Mouse (Mus musculus): ENCODE measurements around the gene Ythdc1. TPM values are rescaled to one million over a fixed set of nuclear protein-coding genes. Genes with fewer than 3 reads are reported as not detected.
A peak's percentile ranks its signal among the peaks of the same experiment; 100 is the strongest.
"Not testable (repeated sequence)": the region's sequence is repeated elsewhere in the genome, so short reads cannot be mapped to it uniquely, and the experiment has no call there.

Gene Ythdc1
- 10 to 100 TPM; 64.5 to 65.3 TPM for total RNA-seq (2021)
- long read RNA-seq, experiment 1, partial matches to known transcripts = 5 of 30 reads
- long read RNA-seq, experiment 1, other reads (novel, unspliced or antisense) = 14 of 30 reads
- long read RNA-seq, experiment 2, transcript Ythdc1-203 (17 exons, 3,269 nt) = major isoform, 8 of 44 reads
- long read RNA-seq, experiment 2, partial matches to known transcripts = 9 of 44 reads
- long read RNA-seq, experiment 2, other reads (novel, unspliced or antisense) = 20 of 44 reads

DNA sequence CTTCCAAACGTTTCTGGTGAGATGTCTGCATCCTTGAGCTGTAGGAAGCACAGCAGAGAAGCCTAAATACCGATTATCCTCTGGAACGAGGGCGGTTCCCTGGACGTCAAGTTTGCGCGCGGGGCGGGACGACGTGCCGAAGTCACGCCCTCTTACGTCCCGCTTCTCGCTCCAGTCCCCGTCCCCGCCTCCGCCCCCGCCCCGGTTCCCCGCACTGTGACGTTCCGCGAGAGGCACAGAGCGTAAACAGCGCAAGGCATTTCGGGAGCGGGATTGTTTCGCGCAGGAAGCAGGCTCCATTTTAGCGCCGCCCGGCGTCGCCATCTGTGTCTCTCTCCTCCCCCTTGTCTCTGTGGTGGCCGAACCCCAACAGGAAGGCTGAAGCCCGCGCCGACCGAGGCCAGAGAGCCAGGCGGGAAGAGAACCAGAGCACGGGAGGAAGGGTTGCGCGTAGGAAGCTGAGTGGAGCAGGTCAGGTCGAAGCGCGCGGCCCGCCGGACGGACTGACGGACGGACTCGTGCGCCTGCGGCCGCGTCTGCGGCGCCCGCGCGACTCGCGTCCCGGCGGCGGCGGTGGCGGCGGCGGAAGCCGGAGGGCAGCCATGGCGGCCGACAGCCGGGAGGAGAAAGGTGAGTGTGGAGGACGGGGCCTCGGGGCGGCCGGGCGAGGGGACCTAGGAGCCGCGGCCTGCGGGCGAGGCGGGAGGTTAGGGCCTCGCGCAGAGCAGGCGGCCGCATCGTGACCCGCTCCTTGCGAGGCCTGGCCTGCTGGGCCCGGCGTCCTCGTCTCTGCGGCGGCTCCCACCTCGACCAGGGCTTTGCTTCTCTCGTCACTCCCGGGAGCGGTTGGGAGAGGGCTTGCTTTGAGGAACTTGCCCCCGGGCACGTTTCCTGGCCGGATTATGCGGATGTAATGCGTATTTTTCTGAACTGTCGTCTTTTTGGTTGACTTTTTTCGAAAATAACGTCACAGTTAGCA is at the start of gene Ythdc1:
TSS of gene Ythdc1 (plus strand) at position 260 of the 979 bp plus-strand sequence.
- Histone ChIP-seq H3K27ac (peak within 1 kb of the TSS; percentile 97), H3K4me3 (peak within 1 kb of the TSS; percentile 96)
- no peak; the same call in 1 of the 2 replicates for TF ChIP-seq CTCF (conservative IDR thresholded peaks at IDR 0.05)
- DNase-seq (ENCODE audit: low spot score in 2 of 2) = peak; percentile 93 to 95

DNA sequence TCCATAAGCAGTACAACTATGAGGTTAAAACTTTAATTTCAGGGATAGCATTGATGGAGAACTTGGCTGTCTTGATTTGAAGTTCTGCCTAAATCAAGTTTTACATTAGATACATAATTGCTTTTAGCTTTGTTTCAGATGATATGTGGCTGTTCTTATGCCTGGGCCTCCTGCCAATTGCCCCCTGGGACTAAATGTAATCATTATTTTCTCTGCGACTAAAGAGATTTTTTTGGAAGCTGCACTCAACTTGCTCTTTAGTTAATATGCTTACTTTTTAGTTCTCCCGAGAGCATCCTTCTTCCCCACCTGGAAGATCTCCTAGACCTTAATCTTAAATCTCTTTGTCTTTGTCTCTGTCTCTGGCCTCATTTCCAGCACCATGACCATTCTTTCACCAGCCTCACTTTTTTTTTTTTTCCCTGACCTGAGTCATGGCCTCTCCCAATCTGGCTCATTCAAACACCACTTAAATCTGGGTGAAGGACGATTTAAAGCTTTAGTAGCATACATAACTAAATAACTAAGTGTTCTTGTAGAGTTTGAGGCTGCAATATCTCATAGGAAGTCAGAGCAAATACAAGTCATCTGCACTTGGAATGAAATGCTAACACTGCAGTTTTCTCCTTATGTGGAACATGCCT is 34.9 kb upstream of the Ythdc1 start:
- DNase-seq (ENCODE audit: low spot score in 2 of 2) = no peak
- no peak for TF ChIP-seq CTCF (conservative IDR thresholded peaks at IDR 0.05)
- Histone ChIP-seq H3K4me3 (no peak overlapping the region), H3K27ac (no peak overlapping the region)

DNA sequence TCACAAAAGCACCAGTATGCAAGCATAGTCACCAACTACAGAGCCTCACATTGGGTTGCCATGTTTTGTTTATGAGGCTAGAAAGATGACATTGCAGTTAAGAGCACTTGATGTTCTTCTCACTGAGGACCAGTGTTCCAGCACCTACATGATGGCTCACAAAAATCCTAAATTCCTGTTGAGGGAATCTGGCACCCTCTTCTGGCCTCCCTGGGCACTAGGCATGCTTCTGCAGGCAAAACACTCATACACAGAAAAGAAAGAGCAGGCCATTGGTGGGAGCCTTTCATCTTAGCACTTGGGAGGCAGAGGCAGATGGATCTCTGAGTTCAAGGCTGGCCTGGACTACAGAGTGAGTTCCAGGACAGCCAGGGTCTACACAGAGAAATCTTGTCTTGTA is 33.0 kb upstream of the Ythdc1 start:
- H3K4me3 ChIP-seq = no peak overlapping the region
- H3K27ac ChIP-seq = no peak overlapping the region
- DNase-seq (ENCODE audit: low spot score in 2 of 2) = no peak
- peak; percentile 32 for TF ChIP-seq CTCF (conservative IDR thresholded peaks at IDR 0.05)

DNA sequence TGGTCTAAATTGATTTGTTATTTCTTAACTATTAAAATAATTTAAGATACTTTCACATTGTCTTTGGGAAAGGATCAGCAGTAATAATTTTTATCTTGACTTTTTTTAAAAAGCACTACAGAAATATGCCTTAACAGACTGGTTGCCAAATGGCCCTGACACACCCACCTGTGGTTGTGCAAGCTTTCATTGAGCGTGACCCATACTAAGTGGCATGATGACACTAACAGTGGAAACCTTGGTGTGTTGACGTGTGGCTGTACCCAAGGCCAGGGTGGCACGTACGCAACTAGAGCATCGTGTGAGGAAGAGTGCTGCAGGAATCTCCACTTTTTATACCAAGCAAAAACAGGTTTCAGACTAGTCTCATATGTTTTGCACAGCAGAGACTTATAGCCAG is 27.1 kb upstream of the Ythdc1 start:
- Histone ChIP-seq H3K4me3 (no peak overlapping the region), H3K27ac (no peak overlapping the region)
- TF ChIP-seq CTCF (conservative IDR thresholded peaks at IDR 0.05) = no peak
- no peak for DNase-seq (ENCODE audit: low spot score in 2 of 2)

DNA sequence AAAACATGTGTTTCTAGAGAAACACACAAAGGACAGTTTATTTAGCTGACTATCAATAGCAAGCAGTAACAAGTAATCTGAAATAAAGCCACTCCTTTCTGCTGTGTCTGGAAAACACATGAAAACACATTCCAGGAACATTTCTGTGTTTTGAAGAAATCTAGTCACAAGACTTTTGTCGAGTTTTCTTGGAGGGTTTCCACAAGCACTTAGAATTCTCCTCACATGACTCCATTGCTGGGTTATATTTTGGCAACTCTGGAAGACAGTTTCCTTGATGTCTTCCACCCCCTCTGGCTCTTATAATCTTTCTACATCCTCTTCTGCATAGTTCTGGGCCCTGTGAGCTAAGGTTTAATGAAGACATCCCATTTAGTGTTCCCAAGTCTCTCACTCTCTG is 25.6 kb upstream of the Ythdc1 start:
- DNase-seq (ENCODE audit: low spot score in 2 of 2) = no peak
- H3K27ac ChIP-seq = no peak overlapping the region
- TF ChIP-seq CTCF (conservative IDR thresholded peaks at IDR 0.05) = no peak
- no peak overlapping the region for H3K4me3 ChIP-seq

DNA sequence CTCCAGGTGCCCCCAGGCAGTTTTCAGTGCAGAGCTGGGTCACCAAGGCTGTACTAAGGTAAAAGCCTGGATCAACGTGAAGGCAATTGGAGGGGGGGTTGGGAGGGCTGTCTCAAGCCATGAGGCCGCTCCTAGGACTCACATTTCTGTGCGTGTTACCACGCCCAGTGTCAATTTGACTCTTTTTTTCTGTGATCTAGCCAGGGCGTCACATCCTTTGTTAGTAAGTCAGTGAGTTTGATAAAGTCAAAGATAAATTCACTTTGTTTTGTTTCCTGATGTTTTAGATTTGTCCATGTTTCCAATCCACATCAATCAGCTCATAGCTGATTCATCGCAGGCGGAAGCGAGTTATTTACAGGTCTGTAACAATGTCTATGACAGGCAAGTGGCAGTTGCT is 21.0 kb upstream of the Ythdc1 start:
- no peak for DNase-seq (ENCODE audit: low spot score in 2 of 2)
- Histone ChIP-seq H3K4me3 (no peak overlapping the region), H3K27ac (no peak overlapping the region)
- TF ChIP-seq CTCF (conservative IDR thresholded peaks at IDR 0.05) = no peak

DNA sequence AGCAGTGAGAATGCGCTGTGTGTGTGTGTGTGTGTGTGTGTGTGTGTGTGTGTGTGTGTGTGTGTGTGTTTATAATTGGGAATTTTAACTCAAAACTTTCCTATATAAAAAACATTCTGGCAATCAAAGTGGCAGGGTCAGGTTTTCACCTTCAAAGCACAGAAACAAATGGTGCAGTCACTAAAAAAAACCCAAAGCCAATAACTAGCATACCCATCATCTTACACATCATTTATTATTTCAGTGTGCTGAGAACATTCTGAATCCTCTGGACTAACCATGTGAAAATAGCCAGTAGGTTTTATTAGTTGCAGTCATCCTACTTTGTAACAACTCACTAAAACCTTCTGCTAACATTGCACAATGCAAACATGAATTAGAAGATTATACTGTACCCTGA is 19.8 kb upstream of the Ythdc1 start:
- TF ChIP-seq CTCF (conservative IDR thresholded peaks at IDR 0.05) = no peak
- DNase-seq (ENCODE audit: low spot score in 2 of 2) = no peak
- no peak overlapping the region for H3K27ac ChIP-seq
- H3K4me3 ChIP-seq = no peak overlapping the region

DNA sequence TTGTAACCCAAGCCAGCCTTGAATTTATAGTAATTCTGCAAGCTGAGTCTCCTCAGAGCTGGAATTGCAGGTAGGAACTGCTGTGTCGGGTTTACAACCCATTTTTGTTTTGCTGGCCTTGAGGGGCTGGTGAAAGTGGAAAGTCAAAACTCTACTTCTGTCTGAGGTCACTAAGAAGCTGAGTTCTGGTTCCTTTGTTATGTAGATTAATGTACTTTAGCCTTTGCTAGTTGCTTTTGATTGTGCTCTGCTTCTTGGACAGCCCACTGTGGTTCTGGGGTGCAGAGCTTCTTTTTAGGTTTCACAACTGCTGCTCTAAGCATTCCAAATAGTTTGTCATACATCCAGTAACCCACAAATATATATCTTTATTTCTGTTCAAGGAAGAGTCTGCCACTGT is 17.2 kb upstream of the Ythdc1 start:
- DNase-seq (ENCODE audit: low spot score in 2 of 2) = no peak
- TF ChIP-seq CTCF (conservative IDR thresholded peaks at IDR 0.05) = no peak
- H3K27ac ChIP-seq = no peak overlapping the region

DNA sequence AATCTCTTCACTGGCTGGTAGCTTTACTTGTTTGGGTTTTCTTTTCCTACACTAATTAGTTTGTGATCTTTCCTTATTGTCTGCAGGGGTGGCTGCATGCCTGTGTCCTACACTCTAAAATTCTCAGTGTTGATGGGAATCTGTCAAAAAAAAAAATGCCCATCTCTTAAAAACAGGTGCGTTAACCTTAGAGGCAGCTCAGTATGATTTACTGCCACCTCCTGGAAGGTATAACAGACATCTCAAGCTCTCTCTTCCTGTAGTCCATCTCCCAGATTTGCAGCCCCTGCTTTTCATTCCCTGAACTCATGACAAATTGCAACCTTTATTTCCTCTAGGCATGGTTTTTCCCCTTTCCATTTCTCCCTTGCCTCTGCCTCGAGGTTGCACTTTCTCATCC is 14.1 kb upstream of the Ythdc1 start:
- Histone ChIP-seq H3K4me3 (no peak overlapping the region), H3K27ac (no peak overlapping the region)
- no peak for TF ChIP-seq CTCF (conservative IDR thresholded peaks at IDR 0.05)
- no peak for DNase-seq (ENCODE audit: low spot score in 2 of 2)

More for the DNA sequence above, 17.2 kb upstream of the Ythdc1 start:
- no peak overlapping the region for H3K4me3 ChIP-seq

DNA sequence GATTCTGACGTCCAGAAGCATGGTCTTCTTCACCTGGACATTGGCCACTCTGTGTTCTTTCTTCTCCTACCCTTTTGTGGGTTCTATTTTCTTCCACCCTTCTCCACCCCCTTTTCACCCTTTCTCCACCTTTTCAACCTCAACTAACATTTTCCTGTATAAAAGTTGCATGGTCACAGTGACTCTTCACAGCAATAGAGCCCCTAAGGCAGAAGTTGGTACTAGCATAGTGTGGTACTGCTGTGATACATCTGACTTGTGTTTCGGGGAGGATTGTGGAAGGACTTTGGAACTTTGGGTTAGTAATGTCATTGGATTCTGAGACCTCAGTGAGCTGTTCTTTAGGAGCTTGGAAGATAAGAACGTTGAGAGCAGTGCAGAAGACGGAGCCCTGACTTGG is 11.8 kb upstream of the Ythdc1 start:
- DNase-seq (ENCODE audit: low spot score in 2 of 2) = no peak
- no peak overlapping the region for H3K4me3 ChIP-seq
- H3K27ac ChIP-seq = no peak overlapping the region
- no peak for TF ChIP-seq CTCF (conservative IDR thresholded peaks at IDR 0.05)

DNA sequence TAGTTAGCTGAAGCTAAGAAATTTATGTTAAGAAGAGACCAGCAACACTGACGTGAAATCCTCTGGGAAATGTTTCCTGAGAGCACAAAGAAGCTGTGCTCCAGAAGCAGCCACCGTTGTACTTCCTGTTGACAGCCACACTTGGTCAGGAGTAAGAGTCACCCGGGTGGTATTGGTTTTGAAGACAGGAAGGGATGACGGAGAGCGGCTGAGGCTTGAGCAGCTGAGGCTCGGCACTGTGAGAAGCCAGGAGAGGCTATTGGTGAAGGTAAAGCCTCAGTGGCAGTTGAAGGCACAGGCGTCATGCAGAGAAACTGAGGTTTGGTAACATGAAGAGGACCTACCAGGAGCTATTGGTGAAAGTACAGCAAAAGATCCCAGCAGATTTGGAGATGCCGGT is 11.2 kb upstream of the Ythdc1 start:
- no peak for DNase-seq (ENCODE audit: low spot score in 2 of 2)
- H3K4me3 ChIP-seq = no peak overlapping the region
- TF ChIP-seq CTCF (conservative IDR thresholded peaks at IDR 0.05) = no peak
- H3K27ac ChIP-seq = no peak overlapping the region

DNA sequence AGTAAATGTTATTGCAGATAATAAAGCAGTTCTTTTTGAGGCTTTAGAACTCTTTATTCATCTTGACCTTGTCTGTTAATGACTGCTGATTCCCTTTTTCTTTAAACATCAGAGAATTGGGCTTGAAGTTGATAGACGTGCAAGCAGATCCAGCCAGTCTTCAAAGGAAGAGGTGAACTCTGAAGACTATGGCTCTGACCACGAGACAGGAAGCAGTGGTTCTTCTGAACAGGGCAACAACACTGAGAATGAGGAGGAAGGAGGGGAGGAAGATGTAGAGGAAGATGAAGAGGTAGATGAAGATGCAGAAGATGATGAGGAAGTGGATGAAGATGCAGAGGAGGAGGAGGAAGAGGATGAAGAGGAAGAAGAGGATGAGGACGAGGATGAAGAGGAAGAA is 12.8 kb downstream of the Ythdc1 start:
- no peak for TF ChIP-seq CTCF (conservative IDR thresholded peaks at IDR 0.05)
- Histone ChIP-seq H3K4me3 (no peak overlapping the region), H3K27ac (no peak overlapping the region)
- no peak for DNase-seq (ENCODE audit: low spot score in 2 of 2)

DNA sequence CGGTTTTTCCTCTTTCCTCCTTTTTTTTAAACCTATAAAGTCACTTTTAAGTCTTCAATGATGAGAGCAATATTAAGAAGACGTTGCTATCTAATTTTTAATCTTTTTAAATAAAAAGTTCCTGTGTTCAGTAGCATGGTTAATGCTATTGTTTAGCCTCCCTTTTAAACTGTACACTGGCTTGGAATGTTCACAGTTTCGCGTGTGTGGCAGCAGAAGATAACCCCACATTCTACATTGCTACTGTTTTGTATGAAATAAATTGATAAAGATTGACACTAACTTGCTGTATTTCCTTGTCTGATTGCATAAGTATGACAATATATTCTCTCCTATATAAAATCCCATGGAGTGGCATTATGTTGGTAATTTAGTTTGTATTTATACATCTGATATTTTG is 32.4 kb downstream of the Ythdc1 start:
- not testable (repeated sequence) for DNase-seq (ENCODE audit: low spot score in 2 of 2); H3K27ac ChIP-seq; H3K4me3 ChIP-seq

Measured in layer of hippocampus, adult 2 months (tissue).